Mouse (Mus musculus): ENCODE results near the gene Ofd1.

GRCm38 (mm10) chrX:166454331-166454730 is 13.8 kb upstream of the Ofd1 start:
- TF ChIP-seq POLR2A (IDR thresholded peaks at IDR 0.05; ENCODE audit: control insufficient read depth, extremely low read depth, insufficient read depth, low read length, poor library complexity) (no peak), CTCF (IDR thresholded peaks at IDR 0.05; ENCODE audit: borderline replicate concordance, control insufficient read depth, extremely low read depth, insufficient read depth, low read length, poor library complexity) (no peak)

Data from thymus, adult 2 months (tissue).